Mouse (Mus musculus): ENCODE results near the gene Hoxd13.

DNA sequence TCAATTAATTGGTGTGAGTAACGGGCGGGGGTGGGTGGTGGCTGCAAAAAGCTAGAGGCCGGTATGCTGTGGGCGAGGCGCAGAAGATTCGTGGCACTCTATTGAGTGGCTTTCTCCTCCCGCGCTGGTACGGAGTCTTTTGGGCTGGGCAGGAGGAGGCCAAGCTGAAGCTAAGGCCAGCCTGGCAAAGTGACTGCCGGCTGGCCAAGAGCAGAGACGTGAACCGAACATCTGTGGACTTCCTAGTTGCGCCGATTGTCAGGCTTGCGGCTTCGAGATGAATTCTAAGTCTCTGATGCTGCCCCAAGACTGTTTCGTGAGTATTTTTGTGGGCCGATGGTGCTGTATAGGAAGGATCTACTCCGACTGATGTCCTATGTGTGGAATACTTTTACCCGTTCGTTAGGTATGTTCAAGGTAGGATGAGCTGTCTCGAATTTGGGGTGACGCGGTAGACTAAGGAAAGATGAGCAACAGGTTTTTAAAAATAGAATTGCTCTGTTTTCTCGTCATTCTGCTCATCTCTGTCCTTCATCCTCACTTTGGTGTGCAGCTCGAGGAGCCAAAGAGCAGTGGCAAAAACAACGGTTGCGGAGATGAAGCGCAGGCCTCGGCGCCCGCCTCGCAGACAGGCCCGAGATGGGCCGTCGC is 794 bp upstream of the Hoxd13 start:
- TF ChIP-seq MYOD1 (IDR thresholded peaks at IDR 0.05; ENCODE audit: control insufficient read depth in 1 of 3, insufficient read length in 2 of 3, low read depth in 2 of 3) (no peak), E2F4 (IDR thresholded peaks at IDR 0.05; ENCODE audit: insufficient read depth) (no peak), CEBPB (IDR thresholded peaks at IDR 0.05; ENCODE audit: insufficient read depth, poor library complexity, severe bottlenecking) (no peak), POLR2A (IDR thresholded peaks at IDR 0.05; ENCODE audit: insufficient read length, low read depth) (no peak), USF1 (IDR thresholded peaks at IDR 0.05; ENCODE audit: low read depth) (no peak), REST (IDR thresholded peaks at IDR 0.05; ENCODE audit: insufficient read depth, insufficient read length) (no peak), POLR2AphosphoS2 (IDR thresholded peaks at IDR 0.05; ENCODE audit: insufficient read length, low read depth) (no peak), SRF (IDR thresholded peaks at IDR 0.05; ENCODE audit: control insufficient read depth, insufficient read length, low read depth) (no peak), MYOG (IDR thresholded peaks at IDR 0.05; ENCODE audit: control insufficient read depth in 1 of 3, insufficient read depth in 1 of 3, insufficient read length in 2 of 3, low read depth in 2 of 3) (no peak), TCF12 (IDR thresholded peaks at IDR 0.05; ENCODE audit: insufficient read depth, poor library complexity, severe bottlenecking) (no peak), TCF3 (IDR thresholded peaks at IDR 0.05; ENCODE audit: insufficient read length, low read depth) (no peak)
